Mouse (Mus musculus): ENCODE measurements around the gene Disp1. TPM values are rescaled to one million over a fixed set of nuclear protein-coding genes. Genes with fewer than 3 reads are reported as not detected.

Disp1 gene
- polyA plus RNA-seq, 1 experiment from 2014 or later: 13.2 TPM

DNA sequence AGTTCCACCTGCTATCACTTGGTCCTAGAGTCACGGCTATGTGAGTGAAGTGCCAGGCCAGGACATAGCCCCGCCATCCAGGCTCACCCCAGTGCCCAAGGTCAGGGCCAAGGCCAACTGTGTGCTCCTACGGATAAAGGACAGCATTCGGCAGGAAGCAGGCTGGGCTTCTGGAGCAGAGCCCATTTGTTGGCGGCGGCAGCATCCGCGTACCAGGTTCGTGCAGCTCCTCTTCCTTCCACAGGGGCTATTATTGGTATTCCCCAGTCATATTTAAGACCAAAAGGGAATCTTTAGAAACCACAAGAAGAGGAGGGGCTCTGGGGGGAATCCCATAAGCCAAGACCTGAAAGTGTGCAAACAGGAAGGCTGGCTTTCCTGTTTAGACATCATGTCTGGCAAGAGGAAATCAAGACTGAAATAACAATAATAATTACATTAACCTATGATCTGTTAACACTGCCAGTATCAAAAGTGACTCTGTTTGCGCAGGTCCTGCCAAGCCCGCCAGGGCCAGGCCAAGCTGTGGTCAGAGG is 180.4 kb downstream of the Disp1 start:
- peaks cover 45% of the 10 kb centered on the region for H3K27me3 ChIP-seq
- no peaks in the 10 kb centered on the region for H3K36me3 ChIP-seq
- 82% methylated on average over 11 of the region's 11 CpGs for WGBS
- no peak overlapping the region for H3K4me3 ChIP-seq
- no peak overlapping the region for H3K9ac ChIP-seq (replicated peaks)
- H3K4me2 ChIP-seq (replicated peaks): no peak overlapping the region
- no peaks in the 10 kb centered on the region for H3K9me3 ChIP-seq
- no peak overlapping the region for H3K27ac ChIP-seq (replicated peaks)
- no peak for ATAC-seq (ENCODE audit: low FRiP score, low read depth)
- H3K4me1 ChIP-seq: no peaks in the 10 kb centered on the region

DNA sequence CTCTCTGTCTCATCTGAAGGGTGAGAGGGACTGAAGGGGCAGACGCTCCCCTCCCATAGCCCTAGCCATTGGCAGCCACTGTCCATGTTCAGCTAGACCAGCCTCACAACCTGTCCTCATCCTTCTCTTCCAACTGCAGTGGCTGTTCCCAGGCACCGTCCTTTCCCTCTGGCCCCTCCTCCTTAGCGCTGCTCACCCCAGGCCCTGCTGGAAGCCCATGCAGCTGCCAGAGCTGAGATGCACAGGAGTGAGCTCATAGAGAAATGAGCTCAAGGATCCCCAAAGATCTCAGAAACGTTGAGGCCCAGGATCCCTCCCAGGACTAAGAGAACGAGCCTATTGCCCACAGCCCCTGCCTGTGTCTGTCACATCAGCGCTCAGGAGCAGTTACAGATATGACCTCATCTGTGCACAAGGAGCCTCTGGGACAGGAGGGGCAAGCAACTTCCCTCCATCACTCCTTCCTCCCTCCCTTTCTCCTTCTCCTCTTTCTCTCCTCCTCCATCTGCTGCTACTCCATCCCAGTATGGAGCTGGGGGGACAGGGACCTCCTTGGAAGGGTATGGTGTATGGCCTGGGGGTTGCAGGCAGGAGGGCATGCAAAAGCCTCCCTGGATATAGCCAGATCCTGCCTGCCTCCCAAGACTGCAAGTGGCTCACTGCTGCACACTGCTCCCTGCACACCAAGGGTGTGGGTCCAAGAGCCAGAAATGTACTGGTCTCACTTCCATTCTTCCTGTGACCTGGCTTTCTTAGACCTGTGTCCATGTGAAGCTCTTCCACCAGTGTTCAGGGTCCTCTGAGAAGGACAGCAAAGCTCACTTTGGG is 181.2 kb downstream of the Disp1 start:
- Histone ChIP-seq H3K27me3 (peaks cover 41% of the 10 kb centered on the region), H3K4me3 (no peak overlapping the region), H3K4me2 (replicated peaks) (no peak overlapping the region), H3K27ac (replicated peaks) (no peak overlapping the region), H3K9me3 (no peaks in the 10 kb centered on the region), H3K4me1 (no peaks in the 10 kb centered on the region), H3K36me3 (no peaks in the 10 kb centered on the region), H3K9ac (replicated peaks) (no peak overlapping the region)
- 51% methylated on average over 6 of the region's 6 CpGs for WGBS
- ATAC-seq (ENCODE audit: low FRiP score, low read depth): no peak

DNA sequence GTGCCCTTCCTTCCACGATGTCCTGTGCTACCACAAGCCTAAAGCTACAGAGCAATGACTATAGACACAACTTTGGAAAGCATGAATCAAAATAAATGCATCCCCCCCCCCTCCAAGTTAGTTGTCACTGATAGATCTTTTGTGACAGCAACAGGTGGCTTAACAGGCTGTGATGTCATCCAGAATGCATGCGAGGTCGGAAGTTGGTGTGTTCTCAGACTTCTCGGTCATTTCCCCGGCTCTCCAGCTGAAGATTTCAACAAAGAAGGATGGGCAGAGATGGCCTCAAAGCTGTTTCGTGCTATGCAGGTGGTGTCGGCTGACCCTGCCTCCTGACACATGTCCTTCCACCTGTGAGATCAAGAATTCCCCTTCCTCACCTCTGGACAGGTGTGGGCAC is 181.9 kb downstream of the Disp1 start:
- Histone ChIP-seq H3K27me3 (peaks cover 34% of the 10 kb centered on the region), H3K36me3 (no peaks in the 10 kb centered on the region), H3K4me3 (no peak overlapping the region), H3K9me3 (no peaks in the 10 kb centered on the region), H3K9ac (replicated peaks) (no peak overlapping the region), H3K4me2 (replicated peaks) (no peak overlapping the region), H3K27ac (replicated peaks) (no peak overlapping the region), H3K4me1 (no peaks in the 10 kb centered on the region)
- 84% methylated on average over 7 of the region's 7 CpGs for WGBS
- ATAC-seq (ENCODE audit: low FRiP score, low read depth): no peak

Small RNA genes lying within 50 kb of the gene (microRNA-seq; reads per million reads assigned to microRNA genes)
- not detected for gene Gm24975

Other genes starting within 250 kb of the Disp1 start
- gene Aida, start 75.1 kb upstream of the Disp1 start, polyA plus RNA-seq (2016; fragmentation: Nextera tagmentation; extraction: Ambion mirVana): 68.5 and 69.6 TPM in 2 replicates
- gene Brox, start 75.7 kb upstream of the Disp1 start, polyA plus RNA-seq (2016; fragmentation: Nextera tagmentation; extraction: Ambion mirVana): 77.3 and 77.5 TPM in 2 replicates
- 117 and 136 TPM in 2 replicates for gene Mia3, start 148.0 kb upstream of the Disp1 start, polyA plus RNA-seq (2016; fragmentation: Nextera tagmentation; extraction: Ambion mirVana)
- gene Taf1a, start 167.5 kb upstream of the Disp1 start, polyA plus RNA-seq (2016; fragmentation: Nextera tagmentation; extraction: Ambion mirVana): 19.7 and 22.9 TPM in 2 replicates
- 0.11 and 0.69 TPM in 2 replicates for gene Hhipl2, start 196.7 kb upstream of the Disp1 start, polyA plus RNA-seq (2016; fragmentation: Nextera tagmentation; extraction: Ambion mirVana)

All from midbrain, embryonic 12.5 days (tissue).